Mouse (Mus musculus) embryo, embryonic 11.5 days (tissue): Measurements from ENCODE around the gene Gm20431.
"Not testable (repeated sequence)": the region's sequence is repeated elsewhere in the genome, so short reads cannot be mapped to it uniquely, and the experiment has no call there.

Experiments used
- DNase-seq: peaks from one replicate; pipeline ENCODE4 v3.0.0-alpha.2; 2012; ENCODE audit warnings: low read depth, low spot score

The Gm20431 gene

DNA sequence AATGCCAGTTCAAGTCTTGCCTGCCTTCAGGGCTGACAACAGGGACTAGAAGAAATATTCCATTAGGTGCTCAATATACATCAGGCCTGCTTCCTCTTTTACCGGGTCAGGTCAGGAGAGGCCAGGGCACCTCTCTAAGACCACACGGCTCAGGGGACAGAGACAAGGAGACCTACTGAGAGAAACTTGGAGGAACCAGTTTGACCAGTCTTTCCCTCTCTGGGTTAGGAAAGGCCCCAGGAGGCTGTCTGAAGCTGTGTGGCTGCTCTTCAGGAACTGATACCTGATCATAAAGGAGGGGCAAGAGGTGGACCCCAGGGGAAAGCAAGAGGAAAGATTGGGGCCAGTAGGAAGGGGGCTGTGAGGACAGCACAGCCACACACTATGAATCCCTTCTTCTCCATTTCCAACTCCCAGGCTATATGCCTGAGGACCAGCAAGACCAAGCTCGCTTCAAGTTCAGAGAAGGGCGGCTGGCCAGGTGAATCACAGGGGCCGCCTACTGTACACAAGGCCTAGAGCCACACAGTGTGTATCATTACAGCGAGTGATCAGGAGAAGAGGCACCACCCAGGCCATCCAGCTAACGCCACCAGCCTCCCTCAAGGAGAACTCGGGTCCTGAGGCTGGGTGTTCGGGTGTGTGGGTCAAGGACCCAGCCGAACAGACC lies 2.0 kb downstream of the Gm20431 start:
- DNase-seq, result no peak

GRCm38 (mm10) chr2:167658712-167659111 lies 2.6 kb downstream of the Gm20431 start:
- DNase-seq, result no peak

- DNase-seq, result no peak
Observed at GRCm38 (mm10) chr2:167657973-167658372, 3.3 kb downstream of the Gm20431 start.

- no peak for DNase-seq
Observed at GRCm38 (mm10) chr2:167656629-167657478, 4.4 kb downstream of the Gm20431 start.

DNA sequence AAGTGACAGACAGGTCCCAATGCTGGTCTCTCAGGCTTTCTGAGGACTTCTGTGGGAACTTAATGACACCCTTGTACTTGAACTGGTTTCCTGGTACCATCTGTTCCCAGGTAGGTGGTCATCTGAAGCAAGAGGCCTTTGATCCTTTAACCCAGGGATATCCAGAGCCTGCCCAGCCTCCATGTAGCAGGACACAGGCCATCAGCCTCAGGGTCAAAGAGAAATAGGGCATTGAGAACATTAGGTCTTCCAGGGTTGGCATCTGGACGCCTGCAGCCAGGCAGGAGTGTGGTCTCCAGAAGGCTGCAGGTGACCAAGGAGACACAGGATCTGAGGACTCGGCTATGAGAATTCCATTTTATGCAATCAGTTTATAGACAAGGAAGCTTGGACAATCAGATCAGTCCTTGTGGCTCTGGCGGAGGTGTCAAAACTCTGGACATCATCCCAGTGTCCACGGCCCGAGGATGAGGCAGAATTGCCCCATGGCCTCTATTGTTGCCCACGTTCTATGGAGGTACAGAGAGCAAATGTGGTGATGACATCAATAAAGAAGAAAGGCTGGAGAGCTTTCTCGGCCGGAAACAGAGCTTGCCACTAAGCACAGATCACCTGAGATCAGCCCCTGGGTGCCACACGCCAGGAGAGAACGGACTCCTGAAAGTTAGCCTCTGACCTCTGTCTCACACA lies 6.2 kb downstream of the Gm20431 start:
- no peak for DNase-seq

DNA sequence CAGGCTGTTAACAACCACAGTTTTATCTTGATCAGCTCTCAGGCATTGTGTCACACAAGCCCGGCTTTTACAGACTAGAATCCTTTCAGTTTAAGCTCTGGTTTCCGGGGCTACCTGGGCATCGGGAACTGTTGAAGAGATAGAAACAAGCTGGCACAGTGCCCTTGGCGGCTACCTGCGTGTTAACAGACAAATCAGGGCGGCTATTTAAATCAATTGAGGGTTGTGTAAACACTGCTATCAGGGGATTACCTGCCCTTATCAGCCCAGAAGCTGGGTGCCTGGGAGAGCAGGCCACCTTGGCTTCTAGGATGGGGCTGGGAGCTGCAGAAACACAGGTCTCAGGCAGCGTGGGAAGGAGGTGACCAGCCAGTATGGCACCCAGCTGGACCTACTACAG lies 8.6 kb downstream of the Gm20431 start:
- DNase-seq, result no peak

DNA sequence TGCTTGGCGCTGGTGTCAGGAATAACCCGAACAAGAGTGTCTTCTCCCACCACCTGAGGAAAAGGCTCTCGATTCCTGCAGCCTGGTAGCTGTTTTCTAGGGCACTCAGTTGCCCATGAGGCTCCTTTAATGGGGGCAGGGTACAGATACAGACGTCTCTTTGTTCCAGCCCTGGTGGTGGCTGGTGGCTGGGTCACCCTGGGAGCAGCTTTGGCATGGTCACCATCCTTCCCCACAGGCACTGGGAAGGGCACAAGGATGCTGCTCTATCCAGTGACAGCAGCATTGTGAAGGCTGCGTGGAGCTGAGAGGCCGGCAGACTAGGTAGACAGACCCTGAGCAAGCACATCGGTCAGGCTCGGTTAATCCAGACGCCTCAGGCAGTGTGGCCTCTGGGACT lies 9.7 kb downstream of the Gm20431 start:
- DNase-seq, result no peak

DNA sequence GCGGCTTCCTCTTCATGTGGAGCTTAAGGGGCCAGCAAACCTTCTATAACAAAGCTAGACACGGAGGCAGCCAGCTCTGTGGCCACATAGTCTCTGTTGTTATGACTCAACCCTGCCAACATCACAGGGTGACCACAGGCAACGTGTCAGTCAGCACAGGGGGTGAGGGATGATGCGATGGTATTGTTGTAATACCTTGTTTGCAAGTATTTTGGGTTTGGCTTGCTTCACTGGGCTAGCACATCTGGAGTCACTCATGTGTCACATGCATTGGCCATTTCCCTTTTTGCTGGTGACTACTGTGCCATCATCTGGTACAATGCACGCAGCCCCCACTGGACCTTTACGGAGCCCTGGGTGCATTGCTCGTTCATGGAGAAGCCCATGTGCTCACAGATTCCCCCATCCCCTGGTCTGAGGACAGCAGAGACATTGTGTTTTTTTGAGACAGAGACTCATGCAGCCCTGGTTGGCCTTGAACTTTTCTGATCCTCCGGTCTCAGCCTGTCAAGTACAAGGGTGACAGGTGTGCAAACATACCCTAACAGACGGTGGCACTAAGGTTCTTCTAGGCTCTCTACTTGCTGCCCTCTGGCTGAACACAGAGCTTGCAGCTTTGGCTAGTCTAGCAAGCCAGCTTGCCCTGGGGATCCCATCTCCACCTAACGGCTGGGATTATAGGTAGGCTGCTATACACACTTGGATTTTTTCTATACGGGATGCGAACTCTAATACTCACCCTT lies 11.8 kb downstream of the Gm20431 start:
- no peak for DNase-seq

- no peak for DNase-seq
Observed at GRCm38 (mm10) chr2:167646411-167646810, 14.9 kb downstream of the Gm20431 start.

GRCm38 (mm10) chr2:167643356-167644052 lies 17.8 kb downstream of the Gm20431 start:
- not testable (repeated sequence) for DNase-seq

- DNase-seq, result no peak
Observed at GRCm38 (mm10) chr2:167642164-167642563, 19.1 kb downstream of the Gm20431 start.

GRCm38 (mm10) chr2:167641337-167641736 lies 20.0 kb downstream of the Gm20431 start:
- no peak for DNase-seq

- no peak for DNase-seq
Observed at GRCm38 (mm10) chr2:167640279-167640678, 21.0 kb downstream of the Gm20431 start.

GRCm38 (mm10) chr2:167634865-167635512 lies 26.3 kb downstream of the Gm20431 start:
- DNase-seq, result no peak

- peak; percentile 98 for DNase-seq
Observed at GRCm38 (mm10) chr2:167634338-167634770, 26.9 kb downstream of the Gm20431 start.

- no peak for DNase-seq
Observed at GRCm38 (mm10) chr2:167633537-167633872, 27.8 kb downstream of the Gm20431 start.

- DNase-seq, result no peak
Observed at GRCm38 (mm10) chr2:167632731-167633536, 28.4 kb downstream of the Gm20431 start.

GRCm38 (mm10) chr2:167631591-167632448 lies 29.5 kb downstream of the Gm20431 start, which contains the start of gene Ube2v1:
TSS of gene Ube2v1 (minus strand) at chr2:167632095.
- peak; percentile 97 for DNase-seq

GRCm38 (mm10) chr2:167631181-167631590 lies 30.1 kb downstream of the Gm20431 start:
- no peak for DNase-seq
